19 mouse cellular contexts compared by ENCODE assay signal in genomic region chr6:127107413-127107812, GRCm38 (mm10). TPM values are rescaled to one million over a fixed set of nuclear protein-coding genes. Genes with fewer than 3 reads are reported as not detected.
"Had no signal": no experiment of that assay in that cellular context is flagged by ENCODE, and none has a peak within 500 bp of the region (broad histone marks: within the 10 kb centered on the region; RNA-seq: fewer than 3 reads in every experiment).

No protein-coding gene starts in this region.

- H3K36me3 ChIP-seq: liver, embryonic 15.5 days; neural tube, embryonic 15.5 days had no signal

- H3K4me3 ChIP-seq: limb, embryonic 13.5 days; liver, embryonic 15.5 days; neural tube, embryonic 15.5 days had no signal

- H3K4me2 ChIP-seq: limb, embryonic 13.5 days; liver, embryonic 11.5 days; lung, embryonic 14.5 days had no signal

- H3K9me3 ChIP-seq: limb, embryonic 13.5 days; liver, embryonic 15.5 days; midbrain, embryonic 10.5 days; neural tube, embryonic 15.5 days had no signal

- H3K9ac ChIP-seq: limb, embryonic 13.5 days; liver, embryonic 15.5 days; lung, embryonic 14.5 days; neural tube, embryonic 15.5 days had no signal

- H3K27ac ChIP-seq: limb, embryonic 13.5 days; liver, embryonic 15.5 days; midbrain, embryonic 10.5 days; neural tube, embryonic 15.5 days; stomach, postnatal 0 days had no signal

- H3K27me3 ChIP-seq: limb, embryonic 13.5 days; neural tube, embryonic 15.5 days had no signal

- DNase-seq: kidney, adult 18-20 months; kidney, postnatal 10 days; kidney, postnatal 4 days; left cerebral cortex, postnatal 4 days; lung, embryonic 14.5 days; lung, postnatal 10 days; midbrain, embryonic 14.5 days; right cerebral cortex, adult 18-20 months; right cerebral cortex, postnatal 25 days; thymus, postnatal 14 days had no signal

RNA-seq across cellular contexts. Expression of gene Fgf23, which starts 34.7 kb away (rescaled TPM):
- polyA plus RNA-seq: kidney, embryonic 14.5 days; limb, embryonic 13.5 days; liver, embryonic 15.5 days; lung, embryonic 14.5 days; midbrain, embryonic 10.5 days; myocyte; neural tube, embryonic 11.5 days; stomach, postnatal 0 days had no signal
